Mouse (Mus musculus): ENCODE measurements at regions not wholly inside any gene's neighbourhood (a gene's known extent, or its start where the extent isn't known, plus 50 kb on each side); places are given as distances from the start of the nearest gene placed in this dataset.
"Not testable (repeated sequence)": the region's sequence is repeated elsewhere in the genome, so short reads cannot be mapped to it uniquely, and the experiment has no call there.

DNA sequence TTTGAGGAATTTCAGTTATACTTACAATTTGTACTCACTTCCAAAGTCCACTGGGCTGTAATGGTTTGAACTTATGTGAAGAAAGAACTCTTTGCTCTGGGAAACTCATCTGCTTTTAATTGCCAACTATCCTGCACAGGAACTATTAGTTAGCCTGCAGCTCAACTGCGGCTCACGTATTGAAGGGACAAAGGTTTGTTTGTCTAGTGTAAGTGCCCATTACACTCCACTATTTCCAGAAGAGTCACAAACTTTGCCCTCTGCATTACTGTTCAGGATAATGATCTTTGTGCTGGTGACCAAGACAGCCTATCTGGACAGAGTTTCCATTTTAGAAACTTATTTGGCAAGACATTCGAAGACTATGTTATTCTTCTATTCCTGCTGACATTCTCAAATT lies 74.5 kb downstream of the Slc10a2 start:
- DNase-seq = no peak

- peak; percentile 20 for DNase-seq
Observed at GRCm38 (mm10) chr8:5012368-5012767, 92.8 kb downstream of the Slc10a2 start.

DNA sequence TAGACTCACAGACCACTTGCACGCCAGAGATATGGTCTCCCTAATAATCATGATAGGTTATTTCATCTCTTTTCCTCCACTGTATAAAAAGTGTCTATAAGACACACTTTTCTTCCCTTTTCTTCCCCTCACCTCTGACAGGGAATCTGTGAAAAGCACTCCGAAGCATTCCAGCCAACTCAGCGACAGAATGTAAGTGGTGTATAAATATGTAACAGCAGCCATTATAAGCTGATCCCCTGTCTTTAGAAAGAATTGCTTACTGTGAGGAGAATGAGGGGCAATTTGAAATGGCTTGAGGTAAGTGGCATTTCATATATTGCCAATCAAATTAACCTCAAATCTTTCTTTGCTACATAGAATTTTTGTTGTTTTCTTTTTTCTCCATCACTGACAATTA lies 93.4 kb downstream of the Slc10a2 start:
- DNase-seq = no peak

GRCm38 (mm10) chr8:5003359-5003758 lies 101.8 kb downstream of the Slc10a2 start:
- DNase-seq = not testable (repeated sequence)
